Mouse (Mus musculus): Measurements from ENCODE around the gene Gm7030.
"Not testable (repeated sequence)": the region's sequence is repeated elsewhere in the genome, so short reads cannot be mapped to it uniquely, and the experiment has no call there.

- TF ChIP-seq EP300 (IDR thresholded peaks at IDR 0.05; ENCODE audit: insufficient read depth, low read depth, low read length); CTCF (IDR thresholded peaks at IDR 0.05; ENCODE audit: low read depth, low read length): not testable (repeated sequence)
Measured at GRCm38 (mm10) chr17:36157782-36158181, 28.6 kb upstream of the Gm7030 start.
